Mouse (Mus musculus) ES-Bruce4 (cell line): ENCODE data around the gene Prkce.

Experiments used
- CTCF ChIP-seq: IDR thresholded peaks from one replicate; pipeline ENCODE4 v1.8.1; 2011; ENCODE audit warnings: low read depth, low read length
- EP300 ChIP-seq: IDR thresholded peaks from 2 replicates; pipeline ENCODE4 v1.6.1; 2011; ENCODE audit warnings: low read depth, low read length; ENCODE audit not compliant: insufficient read depth
- POLR2A ChIP-seq: IDR thresholded peaks from one replicate; pipeline ENCODE4 v1.8.1; 2011; ENCODE audit warnings: low read length; ENCODE audit not compliant: insufficient read depth

DNA sequence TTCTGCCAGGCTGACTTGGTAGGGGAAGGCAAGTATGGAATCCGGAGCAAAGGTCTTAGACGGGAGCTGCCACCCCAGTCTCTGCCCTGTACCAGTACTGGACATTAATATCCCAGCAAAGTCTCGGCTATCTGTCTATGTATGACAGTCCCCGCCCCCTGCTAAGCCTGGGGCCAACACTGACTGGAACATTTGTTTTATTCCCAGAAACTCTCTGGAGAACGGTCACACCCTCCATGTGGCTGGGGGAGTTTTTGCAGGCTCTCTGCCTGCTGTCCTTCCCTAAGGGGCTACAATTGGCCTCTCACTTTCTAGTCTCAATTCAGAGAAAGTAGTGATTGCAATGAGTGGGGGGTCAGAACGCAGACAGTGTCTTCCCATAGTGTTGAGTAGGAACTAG lies 244.6 kb downstream of the Prkce start:
- no peak for TF ChIP-seq EP300
- no peak for TF ChIP-seq CTCF
- TF ChIP-seq POLR2A = no peak
